Mouse (Mus musculus) hindbrain, postnatal 0 days (tissue): ENCODE results near the gene Tapbp. TPM values are rescaled to one million over a fixed set of nuclear protein-coding genes. Genes with fewer than 3 reads are reported as not detected.
"Not testable (repeated sequence)": the region's sequence is repeated elsewhere in the genome, so short reads cannot be mapped to it uniquely, and the experiment has no call there.

Experiments
- ATAC-seq: fragments of 200-750 bp; cut with Nextera tagmentation; 2 replicates; pipeline ENCODE4 v1.8.0; 2017; ENCODE audit warnings: mild to moderate bottlenecking, moderate TSS enrichment, moderate library complexity
- DNase-seq: peaks from one replicate; pipeline ENCODE4 v3.0.0-alpha.2; 2015; ENCODE audit warnings: low spot score
- H3K27ac ChIP-seq: fragments of 300-500 bp; sonication (generic); 2 replicates; pipeline ENCODE4 v1.5.1; 2014; ENCODE audit warnings: mild to moderate bottlenecking
- H3K27me3 ChIP-seq: fragments of 300-500 bp; sonication (generic); 2 replicates; pipeline ENCODE4 v1.6.1; 2014; ENCODE audit warnings: low read length, mixed read lengths; ENCODE audit not compliant: insufficient read depth
- H3K36me3 ChIP-seq: fragments of 300-500 bp; sonication (generic); 2 replicates; pipeline ENCODE4 v1.6.1; 2014; ENCODE audit warnings: low read length, mixed read lengths; ENCODE audit not compliant: insufficient read depth
- H3K4me1 ChIP-seq: fragments of 300-500 bp; sonication (generic); 2 replicates; pipeline ENCODE4 v1.6.1; 2014; ENCODE audit warnings: antibody characterized with exemption, low read length, mixed read lengths; ENCODE audit not compliant: insufficient read depth
- H3K4me2 ChIP-seq: fragments of 300-500 bp; sonication (generic); 2 replicates; pipeline ENCODE4 v1.6.1; 2014; ENCODE audit warnings: low read depth, mild to moderate bottlenecking, low read length, moderate library complexity, mixed read lengths
- H3K4me3 ChIP-seq: fragments of 300-500 bp; sonication (generic); 2 replicates; pipeline ENCODE4 v1.5.1; 2014; ENCODE audit warnings: low read length
- H3K9ac ChIP-seq: fragments of 300-500 bp; sonication (generic); replicated peaks from 2 replicates; pipeline ENCODE4 v1.6.1; 2014; ENCODE audit warnings: mild to moderate bottlenecking, low read length, moderate library complexity, mixed read lengths
- H3K9me3 ChIP-seq: fragments of 300-500 bp; sonication (generic); 2 replicates; pipeline ENCODE4 v1.6.1; 2016; ENCODE audit warnings: low read length, mixed read lengths
- CTCF ChIP-seq: IDR thresholded peaks from 2 replicates; pipeline ENCODE4 v1.5.1; 2016; ENCODE audit warnings: antibody characterized with exemption, control low read depth, low read depth
- WGBS: fragments of 180-500 bp; shearing (Covaris S2); extraction: QIAGEN DNeasy Blood & Tissue Kit; methylation state at CpG from one replicate; pipeline ENCODE4 v1.1.7; 2014; 5-methylcytosine and 5-hydroxymethylcytosine counted together
- polyA plus RNA-seq: library from polyadenylated mRNA; unstranded; fragments of >200 nt; fragmentation: Nextera tagmentation; extraction: Ambion mirVana; gene quantifications from 2 replicates; pipeline ENCODE4 v1.2.1, GENCODE M21; 2015
- total RNA-seq: library from RNA; depleted of rRNA; stranded (reverse); fragments of >200 nt; gene quantifications from 2 replicates; pipeline ENCODE4 v1.2.3, GENCODE M21; 2014

Gene Tapbp
- total and polyA plus RNA-seq, 2 experiments from 2014 or later, result 40.2 to 41.5 TPM

DNA sequence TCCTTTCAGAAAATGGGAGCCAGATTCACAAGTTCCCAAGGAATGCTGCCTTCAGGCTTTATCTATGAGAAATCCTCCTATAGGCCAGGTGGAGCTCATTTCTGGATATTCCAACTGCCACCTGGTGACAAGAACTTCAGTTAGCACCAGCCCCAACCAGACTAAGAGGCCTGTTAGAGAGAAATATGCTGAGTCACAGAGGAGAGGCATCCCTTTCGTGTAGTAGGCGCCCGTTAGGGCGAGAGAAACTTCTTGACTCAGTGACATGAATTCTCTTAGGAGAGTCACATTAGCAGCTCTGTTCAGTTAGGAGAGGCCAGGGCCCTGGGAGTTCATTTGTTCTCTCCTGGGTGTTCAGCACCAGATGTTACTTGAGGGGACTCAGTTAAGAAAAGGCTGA lies 16.1 kb upstream of the Tapbp start:
- DNase-seq (no peak), ATAC-seq (no peak)
- H3K27me3 ChIP-seq, result no peaks in the 10 kb centered on the region
- H3K36me3 ChIP-seq, result no peaks in the 10 kb centered on the region
- no peak overlapping the region for H3K4me2 ChIP-seq
- no peak overlapping the region for H3K27ac ChIP-seq
- no peaks in the 10 kb centered on the region for H3K4me1 ChIP-seq
- TF ChIP-seq CTCF, result no peak
- WGBS, result 88% methylated on average over 4 of the region's 4 CpGs
- no peak overlapping the region for H3K4me3 ChIP-seq
- no peak overlapping the region for H3K9ac ChIP-seq
- H3K9me3 ChIP-seq, result no peaks in the 10 kb centered on the region

DNA sequence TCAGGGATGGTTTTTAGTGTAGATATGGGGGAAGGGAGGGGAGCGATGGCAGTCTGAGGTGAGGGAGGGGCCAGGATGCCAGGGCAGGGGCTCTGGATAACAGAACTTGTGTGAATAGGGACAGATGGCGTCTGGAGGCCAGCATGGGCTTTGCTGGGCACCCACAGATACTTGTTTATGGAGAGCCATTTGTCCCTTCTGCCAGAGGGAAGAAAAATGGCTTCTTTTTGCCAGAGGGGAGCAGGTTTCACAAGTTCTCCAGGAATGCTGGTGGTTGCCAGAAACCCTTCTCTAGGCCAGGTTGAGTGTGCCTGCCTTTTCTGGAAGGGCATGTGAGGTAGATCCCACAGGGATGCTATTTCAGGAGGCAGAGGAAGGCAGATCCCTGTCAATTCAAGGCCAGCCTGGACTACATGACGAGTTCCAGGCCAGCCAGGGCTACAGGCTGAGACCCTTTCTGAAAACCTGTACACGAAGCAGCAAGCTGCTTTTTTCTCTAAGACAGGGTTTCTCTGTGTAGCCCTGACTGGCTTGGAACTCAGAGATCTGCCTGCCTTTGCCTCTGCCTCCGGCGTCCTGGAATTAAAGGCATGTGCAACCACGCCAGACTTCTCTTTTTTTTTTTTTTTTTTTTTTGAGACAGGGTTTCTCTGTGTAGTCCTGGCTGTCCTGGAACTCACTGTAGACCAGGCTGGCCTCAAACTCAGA lies 15.3 kb upstream of the Tapbp start:
- Histone ChIP-seq H3K4me3 (no peak overlapping the region), H3K27ac (no peak overlapping the region), H3K9me3 (no peaks in the 10 kb centered on the region), H3K4me2 (no peak overlapping the region), H3K36me3 (no peaks in the 10 kb centered on the region), H3K4me1 (no peaks in the 10 kb centered on the region), H3K27me3 (no peaks in the 10 kb centered on the region), H3K9ac (no peak overlapping the region)
- DNase-seq (no peak), ATAC-seq (no peak)
- 73% methylated on average over 7 of the region's 7 CpGs for WGBS
- no peak for TF ChIP-seq CTCF

DNA sequence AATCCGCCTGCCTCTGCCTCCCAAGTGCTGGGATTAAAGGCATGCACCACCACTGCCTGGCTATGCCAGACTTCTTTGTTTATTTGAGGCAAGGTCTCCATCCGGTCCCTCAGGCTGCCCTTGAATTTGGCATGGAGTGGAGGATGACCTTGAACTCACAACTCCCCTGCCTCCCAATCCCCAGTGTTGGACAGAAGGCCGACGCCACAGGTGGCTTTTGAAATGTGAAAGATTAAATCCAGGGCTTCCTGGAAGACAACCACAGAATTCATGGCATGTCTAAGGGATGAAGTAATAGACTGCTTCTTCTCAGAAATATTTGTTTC lies 14.7 kb upstream of the Tapbp start:
- no peak for TF ChIP-seq CTCF
- WGBS, result 90% methylated on average over 4 of the region's 4 CpGs

DNA sequence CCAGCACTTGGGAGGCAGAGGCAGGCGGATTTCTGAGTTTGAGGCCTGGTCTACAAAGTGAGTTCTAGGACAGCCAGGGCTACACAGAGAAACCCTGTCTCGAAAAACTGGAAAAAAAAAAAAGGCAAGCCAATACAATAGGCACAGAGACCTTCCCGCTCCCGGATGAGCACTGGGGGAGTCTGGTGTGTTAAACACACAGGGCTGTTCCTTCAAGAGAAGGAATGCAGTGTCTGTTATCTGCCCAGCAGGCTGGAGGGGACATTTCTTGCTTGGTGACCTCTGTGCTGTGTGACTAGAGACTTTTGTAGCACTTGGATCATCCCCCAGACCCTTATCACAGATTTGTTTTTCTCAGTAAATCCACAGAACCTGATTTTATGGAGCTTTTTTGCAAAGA lies 14.0 kb upstream of the Tapbp start:
- 71% methylated on average over 4 of the region's 4 CpGs for WGBS
- DNase-seq (no peak), ATAC-seq (no peak)
- H3K27me3 ChIP-seq, result no peaks in the 10 kb centered on the region
- no peak overlapping the region for H3K27ac ChIP-seq
- TF ChIP-seq CTCF, result no peak
- H3K9ac ChIP-seq, result no peak overlapping the region
- no peaks in the 10 kb centered on the region for H3K9me3 ChIP-seq
- H3K4me2 ChIP-seq, result no peak overlapping the region
- no peaks in the 10 kb centered on the region for H3K4me1 ChIP-seq
- H3K36me3 ChIP-seq, result no peaks in the 10 kb centered on the region
- no peak overlapping the region for H3K4me3 ChIP-seq

More for the DNA sequence above, 14.7 kb upstream of the Tapbp start:
- Histone ChIP-seq H3K9ac (no peak overlapping the region), H3K4me2 (no peak overlapping the region), H3K4me3 (no peak overlapping the region), H3K36me3 (no peaks in the 10 kb centered on the region), H3K4me1 (no peaks in the 10 kb centered on the region), H3K27me3 (no peaks in the 10 kb centered on the region), H3K27ac (no peak overlapping the region), H3K9me3 (no peaks in the 10 kb centered on the region)
- ATAC-seq (no peak), DNase-seq (no peak)

DNA sequence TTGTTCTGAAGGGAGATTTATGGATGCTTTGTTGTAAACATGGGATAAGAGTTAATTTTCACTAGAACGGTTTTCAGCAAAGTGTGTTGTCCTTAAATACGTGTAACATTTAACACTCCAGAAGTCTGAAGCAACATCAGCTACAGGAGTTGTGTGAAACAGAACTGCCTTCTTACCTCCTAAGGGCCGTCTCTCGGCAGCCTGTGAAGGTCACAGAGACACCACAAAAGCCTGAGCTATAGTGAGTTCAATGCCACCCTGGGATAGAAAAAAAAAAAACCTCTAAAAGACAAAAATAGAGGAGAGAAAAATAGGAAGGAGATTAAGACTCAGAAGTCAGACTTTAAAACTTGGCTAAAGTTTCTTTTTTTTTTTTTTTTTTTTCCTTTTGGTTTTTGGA lies 13.6 kb upstream of the Tapbp start:
- Histone ChIP-seq H3K9ac (no peak overlapping the region), H3K4me1 (no peaks in the 10 kb centered on the region), H3K36me3 (no peaks in the 10 kb centered on the region), H3K27me3 (no peaks in the 10 kb centered on the region), H3K4me3 (no peak overlapping the region), H3K4me2 (no peak overlapping the region), H3K9me3 (no peaks in the 10 kb centered on the region), H3K27ac (no peak overlapping the region)
- DNase-seq, result no peak
- no peak for TF ChIP-seq CTCF
- ATAC-seq, result no peak
- WGBS, result 77% methylated on average over 4 of the region's 4 CpGs

DNA sequence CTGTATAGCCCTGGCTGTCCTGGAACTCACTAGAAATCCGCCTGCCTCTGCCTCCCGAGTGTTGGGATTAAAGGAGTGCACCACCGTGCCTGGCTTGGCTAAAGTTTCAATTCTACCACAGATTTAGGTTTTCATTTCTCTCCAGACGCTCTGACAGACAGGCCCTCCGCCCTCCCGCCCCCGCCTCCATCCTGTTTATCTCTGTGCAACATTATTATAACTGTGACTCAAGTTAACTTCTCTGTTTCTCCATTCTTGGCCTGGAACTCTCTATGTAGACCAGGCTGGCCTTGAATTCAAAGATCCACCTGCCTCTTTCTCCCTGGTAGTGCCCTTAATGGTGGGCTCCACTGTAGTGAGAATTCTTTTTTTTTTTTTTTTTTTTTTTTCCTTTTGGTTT lies 13.2 kb upstream of the Tapbp start:
- WGBS, result 85% methylated on average over 7 of the region's 7 CpGs
- no peak for ATAC-seq

DNA sequence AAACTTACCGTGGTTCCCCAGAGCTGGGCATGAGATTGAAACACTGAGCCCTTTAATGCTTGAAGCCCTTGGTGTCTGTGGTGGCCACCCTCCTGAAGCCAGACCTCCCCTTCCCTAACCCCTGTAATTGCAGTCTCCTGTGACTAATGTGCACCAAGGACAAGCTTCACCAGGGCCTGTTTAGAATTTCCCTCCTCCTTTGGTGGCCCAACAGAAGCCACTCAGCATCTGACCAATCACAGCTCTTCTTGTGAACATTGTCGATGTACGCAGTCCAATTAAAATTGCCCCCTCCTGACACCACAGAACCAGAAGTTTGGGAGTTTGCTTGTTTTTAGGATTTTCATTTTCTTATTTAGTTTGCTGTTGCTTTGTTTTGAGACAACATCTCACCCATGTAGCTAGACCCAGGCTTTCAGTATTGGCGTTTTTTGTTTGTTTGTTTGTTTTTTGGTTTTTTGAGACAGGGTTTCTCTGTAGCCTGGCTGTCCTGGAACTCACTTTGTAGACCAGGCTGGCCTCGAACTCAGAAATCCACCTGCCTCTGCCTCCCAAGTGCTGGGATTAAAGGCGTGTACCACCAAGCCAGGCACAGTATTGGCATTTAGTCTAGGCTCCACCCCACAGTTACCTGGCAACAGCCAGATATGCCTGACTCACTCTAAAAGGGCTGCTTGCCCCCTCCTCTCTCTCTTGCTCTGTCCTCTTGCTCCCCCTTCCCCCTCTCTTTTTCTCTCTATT lies 11.6 kb upstream of the Tapbp start:
- not testable (repeated sequence) for H3K36me3 ChIP-seq, H3K9me3 ChIP-seq, H3K4me1 ChIP-seq, H3K9ac ChIP-seq, DNase-seq, H3K27ac ChIP-seq, ATAC-seq, H3K4me3 ChIP-seq, H3K27me3 ChIP-seq, H3K4me2 ChIP-seq
- WGBS, result 66% methylated on average over 6 of the region's 6 CpGs

More for the DNA sequence above, 13.2 kb upstream of the Tapbp start:
- no peak for TF ChIP-seq CTCF
- DNase-seq, result no peak
- Histone ChIP-seq H3K27ac (no peak overlapping the region), H3K36me3 (no peaks in the 10 kb centered on the region), H3K27me3 (no peaks in the 10 kb centered on the region), H3K4me2 (no peak overlapping the region), H3K9me3 (no peaks in the 10 kb centered on the region), H3K4me3 (no peak overlapping the region), H3K9ac (no peak overlapping the region), H3K4me1 (no peaks in the 10 kb centered on the region)

DNA sequence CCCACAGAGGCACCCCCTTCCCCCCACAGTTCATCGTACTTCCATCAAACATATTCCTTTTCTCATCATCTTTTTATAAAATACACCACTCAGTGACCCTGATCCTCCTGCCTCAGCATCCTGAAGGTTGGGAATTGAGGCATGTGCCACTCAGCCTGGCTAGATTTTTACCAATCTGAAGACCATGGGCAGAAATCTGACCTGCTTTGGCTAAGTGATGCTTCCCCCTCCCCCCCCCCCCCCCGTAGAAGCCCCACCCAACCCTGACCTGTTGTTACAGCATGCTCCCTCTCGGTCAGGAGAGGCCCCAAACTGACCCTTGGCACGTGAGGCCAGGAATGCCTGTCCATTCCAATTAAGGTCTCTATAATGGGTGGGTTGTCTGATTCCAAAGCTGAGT lies 10.9 kb upstream of the Tapbp start, which contains the start of gene Platr17:
Gene Platr17 (plus strand): TSS at position 301 of the 400 bp plus-strand sequence.
- not testable (repeated sequence) for DNase-seq, H3K9me3 ChIP-seq, ATAC-seq, H3K9ac ChIP-seq, H3K27me3 ChIP-seq, H3K36me3 ChIP-seq, H3K4me2 ChIP-seq, H3K4me3 ChIP-seq, H3K4me1 ChIP-seq, H3K27ac ChIP-seq
- 24% methylated on average over 4 of the region's 4 CpGs for WGBS
